Mouse (Mus musculus) neural tube, embryonic 14.5 days (tissue): Measurements from ENCODE around the gene Bicd2. TPM values are rescaled to one million over a fixed set of nuclear protein-coding genes. Genes with fewer than 3 reads are reported as not detected.

Experiments used
- ATAC-seq: fragments of 200-750 bp; cut with Nextera tagmentation; 2 replicates; pipeline ENCODE4 v1.8.0; 2017; ENCODE audit warnings: low read depth, mild to moderate bottlenecking, moderate TSS enrichment, moderate library complexity
- H3K27ac ChIP-seq: fragments of 300-500 bp; sonication (generic); 2 replicates; pipeline ENCODE4 v1.5.1; 2014; ENCODE audit warnings: low read depth, mild to moderate bottlenecking, control low read depth, low read length, moderate library complexity, mixed read lengths
- H3K27me3 ChIP-seq: fragments of 300-500 bp; sonication (generic); 2 replicates; pipeline ENCODE4 v1.6.1; 2014; ENCODE audit warnings: low read length; ENCODE audit not compliant: control insufficient read depth, insufficient read depth
- H3K36me3 ChIP-seq: fragments of 300-500 bp; sonication (generic); 2 replicates; pipeline ENCODE4 v1.6.1; 2014; ENCODE audit warnings: low read length, mixed read lengths; ENCODE audit not compliant: control insufficient read depth, insufficient read depth
- H3K4me1 ChIP-seq: fragments of 300-500 bp; sonication (generic); 2 replicates; pipeline ENCODE4 v1.6.1; 2014; ENCODE audit warnings: low read length; ENCODE audit not compliant: control insufficient read depth, insufficient read depth
- H3K4me2 ChIP-seq: fragments of 300-500 bp; sonication (generic); 2 replicates; pipeline ENCODE4 v1.6.1; 2014; ENCODE audit warnings: mild to moderate bottlenecking, low read depth, low read length, control low read depth
- H3K4me3 ChIP-seq: fragments of 300-500 bp; sonication (generic); 2 replicates; pipeline ENCODE4 v1.5.1; 2014; ENCODE audit warnings: low read depth, low read length, control low read depth, mixed read lengths
- H3K9ac ChIP-seq: fragments of 300-500 bp; sonication (generic); replicated peaks from 2 replicates; pipeline ENCODE4 v1.6.1; 2014; ENCODE audit warnings: low read depth, mild to moderate bottlenecking, control low read depth, low read length, mixed read lengths
- H3K9me3 ChIP-seq: fragments of 300-500 bp; sonication (generic); 2 replicates; pipeline ENCODE4 v1.6.1; 2016; ENCODE audit warnings: low read length; ENCODE audit not compliant: control insufficient read depth
- WGBS: fragments of 180-500 bp; shearing (Covaris S2); extraction: QIAGEN DNeasy Blood & Tissue Kit; methylation state at CpG from one replicate; pipeline ENCODE4 v1.1.7; 2014; 5-methylcytosine and 5-hydroxymethylcytosine counted together
- polyA plus RNA-seq: library from polyadenylated mRNA; unstranded; fragments of >200 nt; fragmentation: Nextera tagmentation; extraction: Ambion mirVana; gene quantifications from 2 replicates; pipeline ENCODE4 v1.2.1, GENCODE M21; 2014

Bicd2 gene
- polyA plus RNA-seq, 1 experiment from 2014 or later = 27.6 TPM

GRCm38 (mm10) chr13:49374730-49375129 is 33.3 kb downstream of the Bicd2 start:
- no peak for ATAC-seq
- H3K4me2 ChIP-seq = no peak overlapping the region
- H3K9ac ChIP-seq = no peak overlapping the region
- no peaks in the 10 kb centered on the region for H3K9me3 ChIP-seq
- H3K4me3 ChIP-seq = no peak overlapping the region
- H3K27me3 ChIP-seq = no peaks in the 10 kb centered on the region
- WGBS = 73% methylated on average over 6 of the region's 6 CpGs
- H3K36me3 ChIP-seq = peaks cover 47% of the 10 kb centered on the region
- no peak overlapping the region for H3K27ac ChIP-seq
- H3K4me1 ChIP-seq = peaks cover 3% of the 10 kb centered on the region; the same call in 1 of the 2 replicates

- Histone ChIP-seq H3K4me2 (no peak overlapping the region), H3K4me3 (no peak overlapping the region), H3K27ac (no peak overlapping the region), H3K36me3 (peaks cover 58% of the 10 kb centered on the region), H3K9me3 (no peaks in the 10 kb centered on the region), H3K9ac (no peak overlapping the region), H3K4me1 (no peaks in the 10 kb centered on the region), H3K27me3 (no peaks in the 10 kb centered on the region)
- no peak for ATAC-seq
- WGBS = 88% methylated on average over 6 of the region's 6 CpGs
Observed at GRCm38 (mm10) chr13:49377608-49378007, 36.2 kb downstream of the Bicd2 start.

GRCm38 (mm10) chr13:49379301-49379700 is 37.9 kb downstream of the Bicd2 start:
- H3K4me2 ChIP-seq = no peak overlapping the region
- H3K27me3 ChIP-seq = no peaks in the 10 kb centered on the region
- no peak overlapping the region for H3K27ac ChIP-seq
- ATAC-seq = no peak
- H3K36me3 ChIP-seq = peaks cover 74% of the 10 kb centered on the region
- no peaks in the 10 kb centered on the region for H3K9me3 ChIP-seq
- WGBS = 98% methylated on average over 20 of the region's 20 CpGs
- no peak overlapping the region for H3K9ac ChIP-seq
- no peak overlapping the region for H3K4me3 ChIP-seq
- no peaks in the 10 kb centered on the region for H3K4me1 ChIP-seq

GRCm38 (mm10) chr13:49381230-49381629 is 39.8 kb downstream of the Bicd2 start:
- Histone ChIP-seq H3K27ac (no peak overlapping the region), H3K27me3 (no peaks in the 10 kb centered on the region)
- 33% methylated on average over 3 of the region's 3 CpGs for WGBS

GRCm38 (mm10) chr13:49382997-49383396 is 41.6 kb downstream of the Bicd2 start:
- Histone ChIP-seq H3K36me3 (peaks cover 63% of the 10 kb centered on the region), H3K9me3 (no peaks in the 10 kb centered on the region), H3K27ac (no peak overlapping the region), H3K27me3 (no peaks in the 10 kb centered on the region), H3K4me2 (no peak overlapping the region), H3K4me1 (no peaks in the 10 kb centered on the region), H3K4me3 (no peak overlapping the region), H3K9ac (no peak overlapping the region)
- 93% methylated on average over 23 of the region's 23 CpGs for WGBS
- no peak for ATAC-seq

More at GRCm38 (mm10) chr13:49381230-49381629, 39.8 kb downstream of the Bicd2 start:
- H3K36me3 ChIP-seq = peaks cover 74% of the 10 kb centered on the region
- peak; percentile 68 for ATAC-seq
- H3K4me1 ChIP-seq = no peaks in the 10 kb centered on the region
- no peak overlapping the region for H3K4me2 ChIP-seq
- no peaks in the 10 kb centered on the region for H3K9me3 ChIP-seq
- H3K9ac ChIP-seq = no peak overlapping the region
- H3K4me3 ChIP-seq = no peak overlapping the region

- no peak overlapping the region for H3K9ac ChIP-seq
- H3K27ac ChIP-seq = no peak overlapping the region; the same call in 1 of the 2 replicates
- WGBS = 80% methylated on average over 16 of the region's 16 CpGs
- H3K27me3 ChIP-seq = no peaks in the 10 kb centered on the region
- peaks cover 45% of the 10 kb centered on the region for H3K36me3 ChIP-seq
- no peaks in the 10 kb centered on the region for H3K9me3 ChIP-seq
- no peak for ATAC-seq
- no peak overlapping the region for H3K4me3 ChIP-seq
- H3K4me1 ChIP-seq = no peaks in the 10 kb centered on the region
- no peak overlapping the region for H3K4me2 ChIP-seq
Observed at GRCm38 (mm10) chr13:49384751-49385463, 43.5 kb downstream of the Bicd2 start.

- Histone ChIP-seq H3K4me2 (no peak overlapping the region), H3K27ac (no peak overlapping the region), H3K36me3 (peaks cover 5% of the 10 kb centered on the region), H3K27me3 (no peaks in the 10 kb centered on the region), H3K4me1 (no peaks in the 10 kb centered on the region), H3K9ac (no peak overlapping the region), H3K4me3 (no peak overlapping the region), H3K9me3 (no peaks in the 10 kb centered on the region)
- 96% methylated on average over 2 of the region's 2 CpGs for WGBS
- no peak for ATAC-seq
Observed at GRCm38 (mm10) chr13:49391374-49391773, 50.0 kb downstream of the Bicd2 start.

GRCm38 (mm10) chr13:49393579-49393978 is 52.2 kb downstream of the Bicd2 start:
- no peaks in the 10 kb centered on the region; the same call in 1 of the 2 replicates for H3K36me3 ChIP-seq
- H3K4me3 ChIP-seq = no peak overlapping the region
- WGBS = 96% methylated on average over 1 of the region's 1 CpGs
- no peak overlapping the region for H3K9ac ChIP-seq
- no peak overlapping the region for H3K4me2 ChIP-seq
- no peaks in the 10 kb centered on the region for H3K4me1 ChIP-seq
- H3K9me3 ChIP-seq = no peaks in the 10 kb centered on the region
- no peaks in the 10 kb centered on the region for H3K27me3 ChIP-seq
- ATAC-seq = no peak
- H3K27ac ChIP-seq = no peak overlapping the region

GRCm38 (mm10) chr13:49394886-49395447 is 53.6 kb downstream of the Bicd2 start:
- H3K27ac ChIP-seq = no peak overlapping the region
- no peaks in the 10 kb centered on the region for H3K4me1 ChIP-seq
- 95% methylated on average over 3 of the region's 3 CpGs for WGBS
- ATAC-seq = no peak
- no peak overlapping the region for H3K9ac ChIP-seq
- H3K4me3 ChIP-seq = no peak overlapping the region
- H3K9me3 ChIP-seq = no peaks in the 10 kb centered on the region
- no peaks in the 10 kb centered on the region for H3K36me3 ChIP-seq
- H3K27me3 ChIP-seq = no peaks in the 10 kb centered on the region
- H3K4me2 ChIP-seq = no peak overlapping the region
